Mouse (Mus musculus) hindbrain, postnatal 0 days (tissue): ENCODE measurements at regions not wholly inside any gene's neighbourhood (a gene's known extent, or its start where the extent isn't known, plus 50 kb on each side); places are given as distances from the start of the nearest gene placed in this dataset.

Source experiments
- ATAC-seq: fragments of 200-750 bp; cut with Nextera tagmentation; 2 replicates; pipeline ENCODE4 v1.8.0; 2017; ENCODE audit warnings: mild to moderate bottlenecking, moderate TSS enrichment, moderate library complexity
- DNase-seq: peaks from one replicate; pipeline ENCODE4 v3.0.0-alpha.2; 2015; ENCODE audit warnings: low spot score
- H3K27ac ChIP-seq: fragments of 300-500 bp; sonication (generic); 2 replicates; pipeline ENCODE4 v1.5.1; 2014; ENCODE audit warnings: mild to moderate bottlenecking
- H3K27me3 ChIP-seq: fragments of 300-500 bp; sonication (generic); 2 replicates; pipeline ENCODE4 v1.6.1; 2014; ENCODE audit warnings: low read length, mixed read lengths; ENCODE audit not compliant: insufficient read depth
- H3K36me3 ChIP-seq: fragments of 300-500 bp; sonication (generic); 2 replicates; pipeline ENCODE4 v1.6.1; 2014; ENCODE audit warnings: low read length, mixed read lengths; ENCODE audit not compliant: insufficient read depth
- H3K4me1 ChIP-seq: fragments of 300-500 bp; sonication (generic); 2 replicates; pipeline ENCODE4 v1.6.1; 2014; ENCODE audit warnings: antibody characterized with exemption, low read length, mixed read lengths; ENCODE audit not compliant: insufficient read depth
- H3K4me2 ChIP-seq: fragments of 300-500 bp; sonication (generic); 2 replicates; pipeline ENCODE4 v1.6.1; 2014; ENCODE audit warnings: low read depth, mild to moderate bottlenecking, low read length, moderate library complexity, mixed read lengths
- H3K4me3 ChIP-seq: fragments of 300-500 bp; sonication (generic); 2 replicates; pipeline ENCODE4 v1.5.1; 2014; ENCODE audit warnings: low read length
- H3K9ac ChIP-seq: fragments of 300-500 bp; sonication (generic); replicated peaks from 2 replicates; pipeline ENCODE4 v1.6.1; 2014; ENCODE audit warnings: mild to moderate bottlenecking, low read length, moderate library complexity, mixed read lengths
- H3K9me3 ChIP-seq: fragments of 300-500 bp; sonication (generic); 2 replicates; pipeline ENCODE4 v1.6.1; 2016; ENCODE audit warnings: low read length, mixed read lengths
- CTCF ChIP-seq: IDR thresholded peaks from 2 replicates; pipeline ENCODE4 v1.5.1; 2016; ENCODE audit warnings: antibody characterized with exemption, control low read depth, low read depth
- WGBS: fragments of 180-500 bp; shearing (Covaris S2); extraction: QIAGEN DNeasy Blood & Tissue Kit; methylation state at CpG from one replicate; pipeline ENCODE4 v1.1.7; 2014; 5-methylcytosine and 5-hydroxymethylcytosine counted together

DNA sequence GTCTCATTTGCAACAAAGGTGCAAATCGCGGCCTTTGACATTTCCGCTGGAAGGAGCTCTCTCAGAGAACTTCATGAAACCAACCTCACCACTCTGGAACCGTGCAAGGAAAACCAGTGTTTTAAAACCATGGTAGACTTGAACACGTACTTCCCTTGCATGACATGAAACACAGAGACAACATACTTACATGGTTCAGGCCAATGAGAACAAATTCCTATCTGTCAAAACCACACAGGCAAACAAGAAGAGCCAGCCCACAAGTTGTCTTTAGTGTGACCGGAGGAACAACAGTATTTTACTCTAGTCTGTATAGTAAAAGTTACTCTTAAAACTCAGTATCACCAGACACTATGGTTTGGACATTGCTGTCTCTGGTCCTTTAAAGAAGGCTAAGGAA is 106.3 kb downstream of the Btg1 start:
- ATAC-seq, result no peak
- WGBS, result 93% methylated on average over 6 of the region's 6 CpGs
- peaks cover 5% of the 10 kb centered on the region; the same call in 1 of the 2 replicates for H3K4me1 ChIP-seq

GRCm38 (mm10) chr10:96724436-96725175 is 107.8 kb downstream of the Btg1 start:
- no peaks in the 10 kb centered on the region for H3K27me3 ChIP-seq
- H3K9ac ChIP-seq, result no peak overlapping the region
- peaks cover 5% of the 10 kb centered on the region; the same call in 1 of the 2 replicates for H3K4me1 ChIP-seq
- H3K9me3 ChIP-seq, result no peaks in the 10 kb centered on the region
- H3K36me3 ChIP-seq, result no peaks in the 10 kb centered on the region
- 62% methylated on average over 11 of the region's 11 CpGs for WGBS
- H3K27ac ChIP-seq, result no peak overlapping the region
- no peak for DNase-seq
- no peak for ATAC-seq
- H3K4me3 ChIP-seq, result no peak overlapping the region
- H3K4me2 ChIP-seq, result no peak overlapping the region
- TF ChIP-seq CTCF, result no peak

More for the DNA sequence above, 106.3 kb downstream of the Btg1 start:
- Histone ChIP-seq H3K9ac (no peak overlapping the region), H3K27me3 (no peaks in the 10 kb centered on the region), H3K9me3 (no peaks in the 10 kb centered on the region), H3K36me3 (no peaks in the 10 kb centered on the region), H3K4me3 (no peak overlapping the region), H3K4me2 (no peak overlapping the region), H3K27ac (no peak overlapping the region)
- TF ChIP-seq CTCF, result no peak
- DNase-seq, result no peak

- H3K36me3 ChIP-seq, result no peaks in the 10 kb centered on the region
- no peak overlapping the region for H3K27ac ChIP-seq
- WGBS, result 89% methylated on average over 12 of the region's 12 CpGs
These were observed 110.3 kb downstream of the Btg1 start for GRCm38 (mm10) chr10:96726801-96727780.

GRCm38 (mm10) chr10:96733581-96733980 is 116.8 kb downstream of the Btg1 start:
- WGBS, result 70% methylated on average over 5 of the region's 5 CpGs

More at GRCm38 (mm10) chr10:96726801-96727780, 110.3 kb downstream of the Btg1 start:
- DNase-seq, result no peak
- TF ChIP-seq CTCF, result no peak
- Histone ChIP-seq H3K4me3 (no peak overlapping the region), H3K4me2 (no peak overlapping the region), H3K4me1 (no peaks in the 10 kb centered on the region), H3K27me3 (no peaks in the 10 kb centered on the region), H3K9me3 (no peaks in the 10 kb centered on the region), H3K9ac (no peak overlapping the region)
- no peak for ATAC-seq

GRCm38 (mm10) chr10:96735146-96735545 is 118.3 kb downstream of the Btg1 start:
- H3K9ac ChIP-seq, result no peak overlapping the region
- ATAC-seq (no peak), DNase-seq (no peak)
- H3K36me3 ChIP-seq, result no peaks in the 10 kb centered on the region
- no peak overlapping the region for H3K4me2 ChIP-seq
- H3K9me3 ChIP-seq, result no peaks in the 10 kb centered on the region
- H3K27me3 ChIP-seq, result no peaks in the 10 kb centered on the region
- H3K4me1 ChIP-seq, result no peaks in the 10 kb centered on the region
- WGBS, result 87% methylated on average over 11 of the region's 11 CpGs
- no peak overlapping the region for H3K27ac ChIP-seq
- no peak overlapping the region for H3K4me3 ChIP-seq
- no peak for TF ChIP-seq CTCF

More at GRCm38 (mm10) chr10:96733581-96733980, 116.8 kb downstream of the Btg1 start:
- DNase-seq (no peak), ATAC-seq (no peak)
- H3K4me3 ChIP-seq, result no peak overlapping the region
- no peak overlapping the region for H3K9ac ChIP-seq
- no peak overlapping the region for H3K4me2 ChIP-seq
- no peaks in the 10 kb centered on the region for H3K36me3 ChIP-seq
- H3K4me1 ChIP-seq, result no peaks in the 10 kb centered on the region
- H3K27me3 ChIP-seq, result no peaks in the 10 kb centered on the region
- H3K9me3 ChIP-seq, result no peaks in the 10 kb centered on the region
- no peak overlapping the region for H3K27ac ChIP-seq
- TF ChIP-seq CTCF, result no peak

DNA sequence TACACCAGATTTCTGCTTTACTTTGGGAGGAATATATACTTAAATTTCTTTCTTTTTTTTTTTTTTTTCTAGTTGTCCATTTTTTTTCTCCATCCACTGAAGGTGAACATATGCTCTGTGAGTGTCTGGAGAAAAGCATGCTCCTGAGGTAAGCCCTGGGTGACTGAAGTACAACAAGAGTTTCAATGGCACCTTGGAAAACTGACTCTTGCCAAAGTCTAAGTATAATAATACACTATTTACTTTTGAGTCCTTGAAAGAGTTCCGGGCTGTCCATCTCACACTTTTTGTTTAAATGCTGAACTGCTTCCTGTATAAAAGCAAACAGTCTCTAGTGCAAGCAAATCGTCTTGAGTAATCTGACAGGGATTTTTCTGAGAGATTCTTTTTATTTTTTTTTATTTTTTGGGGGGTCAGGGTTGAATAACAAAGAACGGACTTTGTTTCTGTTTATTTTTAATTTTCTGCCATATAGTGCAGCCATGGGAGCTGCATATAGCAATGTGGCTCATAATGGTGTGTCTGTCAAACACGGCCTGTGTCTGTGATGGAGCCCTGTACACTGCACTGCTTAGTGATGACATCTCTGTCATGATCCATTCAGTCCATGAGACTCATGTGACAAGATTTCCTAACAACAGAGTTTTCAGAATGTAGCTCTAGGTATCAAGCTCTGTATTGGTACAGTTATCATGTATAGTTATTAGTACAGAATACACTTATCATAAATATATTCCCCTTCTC is 119.3 kb downstream of the Btg1 start:
- no peaks in the 10 kb centered on the region for H3K27me3 ChIP-seq
- 74% methylated on average over 4 of the region's 4 CpGs for WGBS
- TF ChIP-seq CTCF, result no peak
- H3K4me2 ChIP-seq, result no peak overlapping the region
- no peaks in the 10 kb centered on the region for H3K4me1 ChIP-seq
- no peak overlapping the region for H3K27ac ChIP-seq
- no peaks in the 10 kb centered on the region for H3K9me3 ChIP-seq
- ATAC-seq, result no peak
- H3K36me3 ChIP-seq, result no peaks in the 10 kb centered on the region
- no peak overlapping the region for H3K9ac ChIP-seq
- no peak overlapping the region for H3K4me3 ChIP-seq
- DNase-seq, result no peak
